Mouse (Mus musculus): ENCODE data around the gene Gm5447.
A peak's percentile ranks its signal among the peaks of the same experiment; 100 is the strongest.

Gm5447 gene

GRCm38 (mm10) chr13:30986934-30987455 is 13.0 kb downstream of the Gm5447 start:
- no peak for DNase-seq (ENCODE audit: inconsistent ontology term)

GRCm38 (mm10) chr13:30987686-30988085 is 13.7 kb downstream of the Gm5447 start:
- DNase-seq (ENCODE audit: inconsistent ontology term), result no peak

DNA sequence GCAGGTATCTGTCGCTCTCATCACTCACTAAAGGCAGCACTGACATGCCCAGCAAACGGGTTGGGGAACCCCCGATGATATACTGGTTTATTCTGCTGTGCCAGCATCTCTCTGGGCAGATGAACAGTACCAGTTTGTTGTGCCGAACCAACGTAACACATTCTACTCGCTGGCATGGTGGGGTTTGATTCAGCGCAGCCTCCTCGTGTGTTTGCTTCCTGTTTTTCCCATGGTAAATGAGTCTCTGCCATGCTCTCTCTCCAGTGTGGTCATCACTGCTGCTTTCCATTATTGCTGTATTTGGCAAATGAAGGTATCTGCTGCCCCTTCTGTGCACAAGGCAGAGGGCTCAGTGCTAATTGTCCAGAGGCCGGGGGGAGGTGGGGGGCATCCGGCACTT is 15.7 kb downstream of the Gm5447 start:
- no peak for DNase-seq (ENCODE audit: inconsistent ontology term)

GRCm38 (mm10) chr13:30990233-30990632 is 16.2 kb downstream of the Gm5447 start:
- DNase-seq (ENCODE audit: inconsistent ontology term), result no peak

DNA sequence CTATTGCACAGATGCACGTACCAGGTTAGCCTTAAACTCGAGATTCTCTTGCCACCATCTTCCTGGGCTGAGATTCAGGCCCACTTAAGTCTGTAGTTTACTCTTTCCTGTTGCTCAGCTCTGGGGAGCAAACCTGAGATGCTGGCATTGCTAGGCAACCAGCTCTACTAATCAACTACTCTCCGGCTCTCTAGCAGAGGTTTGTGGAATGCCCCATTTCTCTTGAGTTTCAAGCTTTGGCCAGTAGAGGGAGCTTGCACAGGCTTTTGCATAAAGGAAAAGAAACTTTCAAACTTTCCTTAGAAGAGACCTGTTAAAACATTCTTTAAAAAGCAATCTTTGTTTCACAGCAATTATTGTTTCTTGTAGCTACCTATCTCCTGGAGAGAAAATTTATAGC is 19.8 kb downstream of the Gm5447 start:
- peak; percentile 33 for DNase-seq (ENCODE audit: inconsistent ontology term)

GRCm38 (mm10) chr13:30994249-30994858 is 20.4 kb downstream of the Gm5447 start:
- no peak for DNase-seq (ENCODE audit: inconsistent ontology term)

GRCm38 (mm10) chr13:30997526-30998253 is 23.7 kb downstream of the Gm5447 start:
- DNase-seq (ENCODE audit: inconsistent ontology term), result no peak

GRCm38 (mm10) chr13:30999799-31000198 is 25.8 kb downstream of the Gm5447 start:
- DNase-seq (ENCODE audit: inconsistent ontology term), result no peak

DNA sequence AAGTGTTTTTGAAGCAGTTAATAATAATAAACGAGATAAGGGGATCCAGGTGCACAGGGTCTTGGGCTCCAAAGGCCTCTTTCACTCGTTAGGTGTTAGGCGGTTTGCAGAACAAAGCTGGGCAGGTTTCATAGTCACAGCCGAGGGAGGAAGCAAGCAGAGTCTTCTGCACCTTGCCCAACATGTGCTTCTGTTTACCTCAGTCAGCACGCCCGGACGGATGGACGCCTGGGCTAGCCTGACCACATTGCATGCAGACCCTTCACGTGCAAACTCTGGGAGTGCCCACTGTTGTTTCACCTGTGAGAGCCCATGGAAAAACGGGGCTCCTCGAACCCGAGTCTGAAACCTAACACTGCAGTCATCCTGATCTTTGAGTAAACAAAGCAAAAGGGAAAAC is 30.5 kb downstream of the Gm5447 start:
- no peak for DNase-seq (ENCODE audit: inconsistent ontology term)

GRCm38 (mm10) chr13:31004995-31005394 is 31.0 kb downstream of the Gm5447 start:
- no peak for DNase-seq (ENCODE audit: inconsistent ontology term)

GRCm38 (mm10) chr13:31017545-31017944 is 43.5 kb downstream of the Gm5447 start:
- DNase-seq (ENCODE audit: inconsistent ontology term), result no peak

GRCm38 (mm10) chr13:31021514-31021913 is 47.5 kb downstream of the Gm5447 start:
- DNase-seq (ENCODE audit: inconsistent ontology term), result no peak

- DNase-seq (ENCODE audit: inconsistent ontology term), result no peak
Measured at GRCm38 (mm10) chr13:31021927-31022326, 47.9 kb downstream of the Gm5447 start.

GRCm38 (mm10) chr13:31023664-31024063 is 49.7 kb downstream of the Gm5447 start:
- DNase-seq (ENCODE audit: inconsistent ontology term), result no peak

Measured in Muller cell, postnatal 12 days (primary cell).